Comparison of ENCODE assay signal across 11 mouse cellular contexts in genomic region chr9:41439979-41440378, GRCm38 (mm10).
A peak's percentile ranks its signal among the peaks of the same experiment; 100 is the strongest.
DNase-seq lines count a peak whose midpoint lies in the region; ATAC-seq lines count a peak whose summit lies in the region.
"Had no signal": no experiment of that assay in that cellular context is flagged by ENCODE, and none has a peak within 500 bp of the region (broad histone marks: within the 10 kb centered on the region; RNA-seq: fewer than 3 reads in every experiment).

No protein-coding gene starts in this region.

- peak; percentile 23 to 43 for DNase-seq in layer of hippocampus, adult 8-10 months (ENCODE audit: low spot score in 2 of 2)
- DNase-seq in layer of hippocampus, postnatal 25 days (ENCODE audit: extremely low spot score in 1 of 2, low spot score in 1 of 2), result no peak
- peak; percentile 93 for DNase-seq in brain, adult 2 months (ENCODE audit: low read depth, low spot score)
- peak; percentile 56 for DNase-seq in cerebellum, adult 8-10 months
- DNase-seq in heart, adult 9 months (ENCODE audit: low spot score in 2 of 2), result peak; percentile 61 to 71
- no peak for DNase-seq in spleen, postnatal 14 days (ENCODE audit: low spot score in 2 of 2)
- no peak for DNase-seq in thymus, postnatal 25 days

- peaks cover 49% of the 10 kb centered on the region for H3K36me3 ChIP-seq in midbrain, embryonic 13.5 days
- H3K36me3 ChIP-seq: intestine, embryonic 15.5 days had no signal

- ATAC-seq in midbrain, embryonic 13.5 days, result no peak
- ATAC-seq: intestine, embryonic 15.5 days; midbrain, embryonic 15.5 days had no signal

- H3K27ac ChIP-seq in midbrain, embryonic 13.5 days, result no peak overlapping the region
- H3K27ac ChIP-seq: heart, embryonic 13.5 days; intestine, embryonic 15.5 days; midbrain, embryonic 15.5 days had no signal

- 95% methylated on average over 4 of the region's 4 CpGs for WGBS in midbrain, embryonic 13.5 days

- H3K4me3 ChIP-seq in midbrain, embryonic 13.5 days (replicated peaks), result no peak overlapping the region
- H3K4me3 ChIP-seq: heart, embryonic 13.5 days; intestine, embryonic 15.5 days; midbrain, embryonic 15.5 days had no signal

- H3K9ac ChIP-seq in midbrain, embryonic 13.5 days (replicated peaks), result no peak overlapping the region
- H3K9ac ChIP-seq: heart, embryonic 13.5 days; intestine, embryonic 15.5 days; midbrain, embryonic 15.5 days had no signal

- no peaks in the 10 kb centered on the region for H3K27me3 ChIP-seq in midbrain, embryonic 13.5 days
- H3K27me3 ChIP-seq: heart, embryonic 13.5 days; intestine, embryonic 15.5 days; midbrain, embryonic 15.5 days had no signal

- no peaks in the 10 kb centered on the region for H3K4me1 ChIP-seq in midbrain, embryonic 13.5 days (replicated peaks)
- H3K4me1 ChIP-seq: heart, embryonic 13.5 days; intestine, embryonic 15.5 days had no signal

- peaks cover 28% of the 10 kb centered on the region for H3K9me3 ChIP-seq in midbrain, embryonic 13.5 days
- H3K9me3 ChIP-seq: intestine, embryonic 15.5 days had no signal

- no peak overlapping the region for H3K4me2 ChIP-seq in midbrain, embryonic 13.5 days (replicated peaks)
- H3K4me2 ChIP-seq: heart, embryonic 13.5 days; intestine, embryonic 15.5 days; midbrain, embryonic 15.5 days had no signal

Comparison
In these comparisons a context has a peak if more than half of its experiments do, and no peak if none do; other contexts are left out.
1. DNase-seq: peak in layer of hippocampus, adult 8-10 months (2 of 2), brain, adult 2 months (single experiment), cerebellum, adult 8-10 months (single experiment) and heart, adult 9 months (2 of 2); none in layer of hippocampus, postnatal 25 days (0 of 2), spleen, postnatal 14 days (0 of 2) and thymus, postnatal 25 days (single experiment).